ENCODE assay signal across 8 mouse cellular contexts in genomic region chr13:22041142-22041536, GRCm38 (mm10). TPM values are rescaled to one million over a fixed set of nuclear protein-coding genes. Genes with fewer than 3 reads are reported as not detected.
DNase-seq lines count a peak whose midpoint lies in the region; ATAC-seq and TF ChIP-seq lines count a peak whose summit lies in the region.
"Not testable (repeated sequence)": the region's sequence is repeated elsewhere in the genome, so short reads cannot be mapped to it uniquely, and the experiment has no call there.

TSS of gene Hist1h4i (minus strand) at chr13:22041362.

- under 1% methylated on average over 22 of the region's 27 CpGs for WGBS in heart, embryonic 11.5 days (ENCODE audit: insufficient replicate concordance)
- under 1% methylated on average over 27 of the region's 27 CpGs for WGBS in kidney, embryonic 15.5 days
- under 1% methylated on average over 22 of the region's 27 CpGs for WGBS in limb, embryonic 15.5 days
- under 1% methylated on average over 21 of the region's 27 CpGs for WGBS in midbrain, postnatal 0 days

- H3K36me3 ChIP-seq in C2C12 (ENCODE audit: control insufficient read depth, insufficient read depth); erythroblast, embryonic 14.5 days (ENCODE audit: control insufficient read depth); heart, embryonic 11.5 days (ENCODE audit: control insufficient read depth, insufficient read depth, low read length); kidney, embryonic 15.5 days; limb, embryonic 15.5 days; midbrain, postnatal 0 days (ENCODE audit: insufficient read depth, low read length): not testable (repeated sequence)

- H3K4me1 ChIP-seq in erythroblast, embryonic 14.5 days (ENCODE audit: control insufficient read depth): peaks cover 81% of the 10 kb centered on the region
- H3K4me1 ChIP-seq in heart, embryonic 11.5 days (ENCODE audit: control insufficient read depth, insufficient read depth, low read length): peaks cover 15% of the 10 kb centered on the region
- H3K4me1 ChIP-seq in kidney, embryonic 15.5 days: peaks cover 29% of the 10 kb centered on the region
- H3K4me1 ChIP-seq in limb, embryonic 15.5 days: peaks cover 29% of the 10 kb centered on the region
- H3K4me1 ChIP-seq in midbrain, postnatal 0 days (ENCODE audit: insufficient read depth, low read length): peaks cover 13% of the 10 kb centered on the region

- H3K4me2 ChIP-seq in heart, embryonic 11.5 days: peak within 1 kb of the TSS; percentile 76
- peak within 1 kb of the TSS; percentile 68 for H3K4me2 ChIP-seq in kidney, embryonic 15.5 days
- peak within 1 kb of the TSS; percentile 63 for H3K4me2 ChIP-seq in limb, embryonic 15.5 days
- H3K4me2 ChIP-seq in midbrain, postnatal 0 days (ENCODE audit: low read depth, low read length, poor library complexity, severe bottlenecking): peak within 1 kb of the TSS; percentile 59

- peak within 1 kb of the TSS; percentile 77 for H3K9ac ChIP-seq in heart, embryonic 11.5 days (ENCODE audit: low read depth, low read length)
- peak within 1 kb of the TSS; percentile 59 for H3K9ac ChIP-seq in kidney, embryonic 15.5 days
- peak within 1 kb of the TSS; percentile 44 for H3K9ac ChIP-seq in limb, embryonic 15.5 days
- not testable (repeated sequence) for H3K9ac ChIP-seq in midbrain, postnatal 0 days (replicated peaks; ENCODE audit: low read length, poor library complexity, severe bottlenecking)

- not testable (repeated sequence) for H3K79me2 ChIP-seq in C2C12 (ENCODE audit: control insufficient read depth, insufficient read depth)

- H3K4me3 ChIP-seq in C2C12 (ENCODE audit: insufficient read depth, poor library complexity, severe bottlenecking): peak within 1 kb of the TSS; percentile 16
- peak within 1 kb of the TSS; percentile 78 for H3K4me3 ChIP-seq in erythroblast, embryonic 14.5 days (replicated peaks)
- peak within 1 kb of the TSS; percentile 42 for H3K4me3 ChIP-seq in heart, embryonic 11.5 days (ENCODE audit: low read depth, low read length)
- H3K4me3 ChIP-seq in kidney, embryonic 15.5 days (replicated peaks): peak within 1 kb of the TSS; percentile 49
- H3K4me3 ChIP-seq in limb, embryonic 15.5 days: peak within 1 kb of the TSS; percentile 42
- peak within 1 kb of the TSS; percentile 36 for H3K4me3 ChIP-seq in midbrain, postnatal 0 days (ENCODE audit: low read depth, low read length)

- not testable (repeated sequence) for TF ChIP-seq CTCF in C2C12 (IDR thresholded peaks at IDR 0.05; ENCODE audit: control insufficient read depth, insufficient read depth, insufficient read length); brain, embryonic 14.5 days (IDR thresholded peaks at IDR 0.05; ENCODE audit: borderline replicate concordance, extremely low read depth, insufficient read depth, insufficient read length); midbrain, postnatal 0 days (IDR thresholded peaks at IDR 0.05)

- H3K27me3 ChIP-seq in C2C12 (ENCODE audit: control insufficient read depth, insufficient read depth, insufficient read length); erythroblast, embryonic 14.5 days (ENCODE audit: control insufficient read depth); heart, embryonic 11.5 days (ENCODE audit: control insufficient read depth, insufficient read depth, low read length); kidney, embryonic 15.5 days; limb, embryonic 15.5 days; midbrain, postnatal 0 days (ENCODE audit: insufficient read depth, low read length): not testable (repeated sequence)

- peak; percentile 62 for ATAC-seq in heart, embryonic 11.5 days (replicated peaks; ENCODE audit: insufficient number of reproducible peaks, low FRiP score, low TSS enrichment)
- peak; percentile 71 for ATAC-seq in kidney, embryonic 15.5 days (replicated peaks; ENCODE audit: low FRiP score)
- ATAC-seq in limb, embryonic 15.5 days (ENCODE audit: insufficient number of reproducible peaks, low FRiP score, low TSS enrichment, low read depth): peak; percentile 64
- peak; percentile 52 for ATAC-seq in midbrain, postnatal 0 days (ENCODE audit: low FRiP score)

- DNase-seq in brain, embryonic 14.5 days (ENCODE audit: low read depth): peak; percentile 98
- peak; percentile 96 for DNase-seq in midbrain, postnatal 0 days (ENCODE audit: low spot score)
- peak; percentile 98 to 100 for DNase-seq in spleen, postnatal 10 days (ENCODE audit: low spot score in 2 of 2)

- peak; percentile 40; the same call in 1 of the 2 replicates for TF ChIP-seq POLR2A in brain, embryonic 14.5 days (IDR thresholded peaks at IDR 0.05; ENCODE audit: borderline replicate concordance, extremely low read depth, insufficient read depth, insufficient read length, poor library complexity, severe bottlenecking)

- H3K79me3 ChIP-seq in C2C12 (ENCODE audit: low read depth): not testable (repeated sequence)

- peak within 1 kb of the TSS; percentile 87 for H3ac ChIP-seq in C2C12 (ENCODE audit: control insufficient read depth, insufficient read length, low read depth)

- not testable (repeated sequence) for H3K9me3 ChIP-seq in erythroblast, embryonic 14.5 days (ENCODE audit: control insufficient read depth, low read length); heart, embryonic 11.5 days (replicated peaks; ENCODE audit: control insufficient read depth, low read length); kidney, embryonic 15.5 days (replicated peaks); limb, embryonic 15.5 days; midbrain, postnatal 0 days (ENCODE audit: low read length)

- H3K27ac ChIP-seq in heart, embryonic 11.5 days (ENCODE audit: low read depth, low read length): peak within 1 kb of the TSS; percentile 95
- peak within 1 kb of the TSS; percentile 98 for H3K27ac ChIP-seq in kidney, embryonic 15.5 days
- H3K27ac ChIP-seq in limb, embryonic 15.5 days: peak within 1 kb of the TSS; percentile 93
- 0 out of 2 replicates have a peak within 1 kb of the TSS, but pooled peaks have one; percentile 47 for H3K27ac ChIP-seq in midbrain, postnatal 0 days (ENCODE audit: low read depth, low read length)

RNA-seq across cellular contexts. Expression of gene Hist1h4i, which starts in this region (rescaled TPM):
- polyA plus RNA-seq in C2C12 (2012; fragmentation: generic; extraction: Trizol): 31.8 TPM
- 20.0 and 40.1 TPM in 2 replicates for polyA plus RNA-seq in brain, embryonic 14.5 days (2012; rRNA removed)
- 24.7 and 42.0 TPM in 2 replicates for polyA plus RNA-seq in erythroblast, embryonic 14.5 days (2012)
- polyA plus RNA-seq in heart, embryonic 11.5 days (2014; fragmentation: Nextera tagmentation; extraction: Ambion mirVana): 12.1 and 15.7 TPM in 2 replicates
- 30.5 and 31.4 TPM in 2 replicates for polyA plus RNA-seq in kidney, embryonic 15.5 days (2015; fragmentation: Nextera tagmentation; extraction: Ambion mirVana)
- 15.8 and 18.4 TPM in 2 replicates for polyA plus RNA-seq in limb, embryonic 15.5 days (2015; fragmentation: Nextera tagmentation; extraction: Ambion mirVana)
- 10.0 and 19.2 TPM in 2 replicates for total RNA-seq in midbrain, postnatal 0 days (2014; rRNA removed)
- polyA plus RNA-seq in midbrain, postnatal 0 days (2015; fragmentation: Nextera tagmentation; extraction: Ambion mirVana): 2.2 and 2.5 TPM in 2 replicates

Comparison
In these comparisons a context has a peak if more than half of its experiments do, and no peak if none do; other contexts are left out.
1. Peak in every context shown above with its lines: DNase-seq, ATAC-seq, H3K4me3 ChIP-seq and H3K27ac ChIP-seq.
2. H3K4me3 ChIP-seq: peak in every context shown above with its lines; median percentile 78 in erythroblast, embryonic 14.5 days; 49 in kidney, embryonic 15.5 days; 42 in heart, embryonic 11.5 days; 42 in limb, embryonic 15.5 days; 36 in midbrain, postnatal 0 days; 16 in C2C12.
3. H3K27ac ChIP-seq: peak in every context shown above with its lines; median percentile 98 in kidney, embryonic 15.5 days; 95 in heart, embryonic 11.5 days; 93 in limb, embryonic 15.5 days; 47 in midbrain, postnatal 0 days.